Mouse (Mus musculus) testis, adult 2 months (tissue): ENCODE results near the gene Aqp9. TPM values are rescaled to one million over a fixed set of nuclear protein-coding genes. Genes with fewer than 3 reads are reported as not detected.

Experiments
- H3K27ac ChIP-seq: fragments of 200-500 bp; 2 replicates; pipeline ENCODE4 v1.5.1; 2012; ENCODE audit warnings: low read depth, low read length; ENCODE audit not compliant: control insufficient read depth, insufficient read depth
- H3K27me3 ChIP-seq: fragments of 200-500 bp; 2 replicates; pipeline ENCODE4 v1.6.1; 2012; ENCODE audit warnings: mild to moderate bottlenecking, low read length, moderate library complexity; ENCODE audit not compliant: control insufficient read depth, insufficient read depth
- H3K36me3 ChIP-seq: fragments of 200-500 bp; 2 replicates; pipeline ENCODE4 v1.6.1; 2012; ENCODE audit warnings: mild to moderate bottlenecking, low read length; ENCODE audit not compliant: control insufficient read depth, insufficient read depth
- H3K4me1 ChIP-seq: fragments of 200-500 bp; 2 replicates; pipeline ENCODE4 v1.6.1; 2012; ENCODE audit warnings: low read length; ENCODE audit not compliant: control insufficient read depth, insufficient read depth
- H3K4me3 ChIP-seq: fragments of 200-500 bp; 2 replicates; pipeline ENCODE4 v1.5.1; 2012; ENCODE audit warnings: low read depth, mild to moderate bottlenecking, low read length, moderate library complexity, mixed read lengths; ENCODE audit not compliant: control insufficient read depth
- CTCF ChIP-seq: fragments of 200-500 bp; IDR thresholded peaks from 2 replicates; pipeline ENCODE4 v1.5.1; 2012; ENCODE audit warnings: low read depth, mild to moderate bottlenecking, inconsistent platforms, low read length, moderate library complexity; ENCODE audit not compliant: control insufficient read depth, insufficient read depth, insufficient replicate concordance
- POLR2A ChIP-seq: fragments of 200-500 bp; IDR thresholded peaks from 2 replicates; pipeline ENCODE4 v1.6.1; 2012; ENCODE audit warnings: low read depth, mild to moderate bottlenecking, inconsistent platforms, low read length, moderate library complexity; ENCODE audit not compliant: control insufficient read depth
- polyA plus RNA-seq: library from polyadenylated mRNA; depleted of rRNA; stranded (reverse); fragments of >200 nt; gene quantifications from 2 replicates; pipeline ENCODE4 v1.2.3, GENCODE M21; 2012

Gene Aqp9
- polyA plus RNA-seq, 1 experiment: 35.1 TPM

DNA sequence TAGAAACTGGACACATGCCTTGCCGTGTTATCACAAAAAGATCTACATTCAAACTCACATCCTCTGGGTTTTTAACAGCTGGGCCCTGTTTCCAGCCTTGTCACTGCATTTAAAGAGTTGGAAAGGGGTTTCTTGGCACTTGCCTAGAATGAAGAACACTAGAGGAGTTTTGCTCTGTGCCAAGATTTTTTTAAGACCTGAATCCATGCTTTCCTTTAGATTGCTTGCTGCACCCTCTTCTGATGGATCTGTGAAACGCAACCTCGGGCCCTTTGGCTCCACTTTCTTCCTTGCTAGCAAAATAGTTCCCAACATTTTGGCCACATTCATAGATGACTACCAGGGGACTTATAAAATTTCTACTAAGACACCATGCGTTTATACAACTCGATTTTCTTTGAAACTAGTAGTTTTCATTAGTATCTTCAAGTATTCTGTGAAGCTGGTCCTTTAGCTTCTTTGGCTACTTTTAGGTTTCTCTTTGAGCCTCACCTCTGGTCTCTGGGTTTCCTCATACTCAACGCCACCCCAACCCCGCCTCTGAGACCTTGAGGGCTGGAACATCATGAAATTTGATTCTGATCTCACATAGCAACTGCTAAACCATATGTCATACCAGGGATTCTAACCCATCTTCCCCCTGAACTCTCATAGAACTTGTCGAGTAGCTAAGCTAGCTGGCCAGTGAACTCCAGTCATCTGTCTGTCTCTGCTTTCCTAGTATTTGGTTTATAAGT, 11.7 kb upstream of the Aqp9 start:
- no peaks in the 10 kb centered on the region for H3K4me1 ChIP-seq
- no peak overlapping the region for H3K27ac ChIP-seq
- no peaks in the 10 kb centered on the region for H3K27me3 ChIP-seq
- TF ChIP-seq CTCF (no peak), POLR2A (no peak)
- H3K36me3 ChIP-seq: no peaks in the 10 kb centered on the region
- no peak overlapping the region for H3K4me3 ChIP-seq

DNA sequence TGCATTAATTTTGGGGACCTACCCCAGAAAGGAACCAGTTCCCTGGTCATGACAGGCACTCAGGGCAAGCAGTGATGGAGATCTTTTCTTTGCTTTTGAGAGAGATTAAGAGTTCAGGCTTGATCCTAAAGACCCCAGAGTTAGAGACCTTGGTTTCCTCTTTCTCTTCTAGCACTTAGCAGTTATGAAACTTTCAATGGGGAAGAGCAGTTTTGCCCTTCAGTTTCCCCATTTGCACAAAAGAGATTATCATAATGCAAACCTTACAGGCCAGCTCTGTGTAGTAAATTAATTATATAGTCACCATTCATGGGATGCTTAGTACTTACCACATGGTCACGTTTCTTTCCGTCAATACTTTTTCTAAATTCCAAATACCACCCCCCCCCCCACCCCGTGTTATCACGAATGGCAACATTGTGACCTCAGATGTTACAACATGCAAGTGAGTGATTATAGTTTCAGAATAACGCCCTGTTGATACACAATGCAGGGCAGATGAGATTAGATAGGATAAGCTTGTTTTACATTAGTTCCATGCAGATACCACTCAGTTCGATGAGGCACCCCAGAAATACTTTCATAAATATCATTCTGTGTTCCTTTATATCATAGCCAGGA, 10.9 kb upstream of the Aqp9 start:
- Histone ChIP-seq H3K36me3 (no peaks in the 10 kb centered on the region), H3K27ac (no peak overlapping the region), H3K4me1 (no peaks in the 10 kb centered on the region), H3K4me3 (no peak overlapping the region), H3K27me3 (no peaks in the 10 kb centered on the region)
- TF ChIP-seq POLR2A (no peak), CTCF (no peak)

DNA sequence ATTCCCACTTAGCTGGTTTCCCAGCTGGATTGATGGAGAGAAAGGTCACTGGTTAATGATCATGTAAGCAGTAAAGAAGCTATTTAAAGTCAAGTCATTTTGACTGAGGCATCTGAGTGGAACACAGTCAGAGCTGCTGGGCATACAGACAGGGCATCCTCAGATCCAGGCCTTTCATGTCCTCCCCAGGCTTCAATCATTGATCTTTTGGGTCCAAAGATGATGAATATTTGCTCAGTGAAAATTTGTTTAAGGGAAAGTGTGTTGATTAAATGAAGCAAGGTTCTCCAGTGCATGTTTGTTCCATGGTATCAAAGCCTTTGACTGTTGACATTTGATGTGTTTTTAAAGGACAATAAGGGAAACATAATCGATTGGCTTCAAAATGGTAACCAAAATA, 7.2 kb upstream of the Aqp9 start:
- no peak for TF ChIP-seq POLR2A
- TF ChIP-seq CTCF: no peak
- Histone ChIP-seq H3K4me3 (no peak overlapping the region), H3K27me3 (no peaks in the 10 kb centered on the region), H3K36me3 (no peaks in the 10 kb centered on the region), H3K27ac (no peak overlapping the region), H3K4me1 (no peaks in the 10 kb centered on the region)

DNA sequence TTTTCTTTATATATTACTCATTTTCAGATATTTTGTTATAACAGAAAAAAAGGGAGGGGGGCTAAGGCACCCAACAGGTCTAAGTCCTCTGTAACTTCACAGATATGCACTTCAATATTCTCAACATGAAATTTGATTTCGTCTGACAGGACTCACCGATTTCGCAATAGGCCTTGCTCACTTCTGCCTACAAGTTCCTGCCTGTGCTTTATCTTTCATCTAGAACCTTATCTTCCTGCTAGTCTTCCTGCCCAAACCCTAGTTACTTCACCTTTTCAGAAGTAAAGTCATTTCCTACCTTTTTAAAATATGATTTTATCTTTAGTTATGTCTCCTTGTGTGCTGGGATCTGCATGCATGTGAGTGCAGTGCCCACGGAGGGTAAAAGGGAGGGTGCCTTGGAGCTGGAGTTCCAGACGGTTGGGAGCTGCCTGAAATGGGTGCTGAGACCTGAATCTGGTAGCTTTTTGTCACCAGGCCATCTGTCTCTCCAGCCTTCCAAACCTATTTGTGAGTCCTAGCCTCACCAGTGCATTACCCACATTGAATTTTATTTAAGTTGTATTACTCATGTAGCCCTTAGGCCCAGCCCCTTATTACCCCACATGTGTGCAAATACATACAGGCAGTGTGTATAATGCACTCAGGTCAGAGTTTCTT, 6.0 kb upstream of the Aqp9 start:
- H3K4me3 ChIP-seq: no peak overlapping the region
- TF ChIP-seq CTCF (no peak), POLR2A (no peak)
- H3K27me3 ChIP-seq: no peaks in the 10 kb centered on the region
- 0 out of 2 replicates have a peak, but pooled peaks cover under 1% of the 10 kb centered on the region for H3K4me1 ChIP-seq
- no peaks in the 10 kb centered on the region for H3K36me3 ChIP-seq
- no peak overlapping the region for H3K27ac ChIP-seq

DNA sequence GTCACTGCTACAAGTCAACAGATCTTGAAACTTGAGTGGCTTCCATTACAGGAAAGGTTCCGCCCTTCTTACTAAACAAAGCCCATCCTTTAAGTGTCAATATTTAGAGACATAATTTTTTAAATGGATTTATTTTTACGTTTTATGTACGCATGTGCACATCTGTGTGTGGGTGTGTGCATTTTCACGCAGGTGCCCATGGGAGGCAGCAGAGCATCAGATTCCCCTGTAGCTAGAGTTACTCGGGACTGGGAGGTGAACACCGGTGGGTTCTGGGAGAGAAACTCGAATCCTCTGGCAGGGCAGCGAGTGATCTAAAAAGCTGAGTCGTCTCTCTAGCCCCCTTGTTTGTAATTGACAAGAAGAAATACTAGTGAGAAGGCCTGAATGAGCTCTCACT, 5.1 kb upstream of the Aqp9 start:
- Histone ChIP-seq H3K27ac (no peak overlapping the region), H3K36me3 (no peaks in the 10 kb centered on the region), H3K27me3 (no peaks in the 10 kb centered on the region), H3K4me1 (peaks cover 7% of the 10 kb centered on the region), H3K4me3 (no peak overlapping the region)
- TF ChIP-seq POLR2A (no peak), CTCF (no peak)

GRCm38 (mm10) chr9:71167473-71168215, 838 bp downstream of the Aqp9 start:
- no peaks in the 10 kb centered on the region for H3K36me3 ChIP-seq
- no peak for TF ChIP-seq POLR2A
- TF ChIP-seq CTCF: no peak
- H3K4me3 ChIP-seq: peak overlapping the region; percentile 59
- H3K27me3 ChIP-seq: no peaks in the 10 kb centered on the region
- peaks cover 13% of the 10 kb centered on the region for H3K4me1 ChIP-seq
- H3K27ac ChIP-seq: no peak overlapping the region

- Histone ChIP-seq H3K4me1 (peaks cover 13% of the 10 kb centered on the region), H3K27me3 (no peaks in the 10 kb centered on the region), H3K36me3 (no peaks in the 10 kb centered on the region), H3K27ac (no peak overlapping the region), H3K4me3 (peak overlapping the region; percentile 53)
- TF ChIP-seq CTCF (no peak), POLR2A (no peak)
These were observed 1.5 kb downstream of the Aqp9 start for GRCm38 (mm10) chr9:71166871-71167465.
